Mouse (Mus musculus): ENCODE measurements around the gene Zfp652.
"Not testable (repeated sequence)": the region's sequence is repeated elsewhere in the genome, so short reads cannot be mapped to it uniquely, and the experiment has no call there.

The Zfp652 gene

DNA sequence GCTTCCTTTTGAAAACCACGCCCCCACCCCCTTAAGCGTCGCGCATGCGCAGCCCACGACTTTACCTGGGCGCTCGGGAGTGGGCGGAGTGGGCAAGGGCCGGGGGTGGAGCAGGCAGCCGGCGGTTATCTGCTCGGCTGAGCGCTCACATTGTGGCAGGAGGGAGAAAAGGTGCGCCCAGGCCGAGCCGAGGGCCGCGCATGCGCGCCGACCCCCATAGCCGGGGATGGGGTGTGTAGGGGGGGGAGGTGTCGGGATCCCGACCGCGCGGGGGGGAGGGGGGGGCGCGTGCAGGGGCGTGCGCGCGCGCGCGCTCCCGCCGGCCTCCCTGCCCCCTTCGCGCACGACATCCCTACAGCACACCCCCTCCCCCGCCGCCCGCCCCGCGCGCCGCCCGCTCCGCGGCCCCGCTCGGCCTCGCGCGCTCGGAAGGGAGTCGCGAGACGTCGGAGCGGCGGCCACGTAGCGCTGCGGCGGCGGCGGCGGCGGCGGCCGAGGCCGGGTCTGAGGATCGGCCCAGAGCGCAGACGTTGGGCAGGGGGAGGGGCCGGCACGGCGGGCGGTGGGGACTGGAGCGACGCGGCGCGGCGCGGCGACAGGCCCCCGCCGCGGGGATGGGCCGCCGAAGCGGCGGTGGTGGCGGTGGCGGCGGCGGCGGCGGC, at the start of gene Zfp652:
Zfp652 (plus strand) TSS at position 111 of the 662 bp plus-strand sequence.
- peak; percentile 90 to 95 for DNase-seq (ENCODE audit: low spot score in 2 of 2)

DNA sequence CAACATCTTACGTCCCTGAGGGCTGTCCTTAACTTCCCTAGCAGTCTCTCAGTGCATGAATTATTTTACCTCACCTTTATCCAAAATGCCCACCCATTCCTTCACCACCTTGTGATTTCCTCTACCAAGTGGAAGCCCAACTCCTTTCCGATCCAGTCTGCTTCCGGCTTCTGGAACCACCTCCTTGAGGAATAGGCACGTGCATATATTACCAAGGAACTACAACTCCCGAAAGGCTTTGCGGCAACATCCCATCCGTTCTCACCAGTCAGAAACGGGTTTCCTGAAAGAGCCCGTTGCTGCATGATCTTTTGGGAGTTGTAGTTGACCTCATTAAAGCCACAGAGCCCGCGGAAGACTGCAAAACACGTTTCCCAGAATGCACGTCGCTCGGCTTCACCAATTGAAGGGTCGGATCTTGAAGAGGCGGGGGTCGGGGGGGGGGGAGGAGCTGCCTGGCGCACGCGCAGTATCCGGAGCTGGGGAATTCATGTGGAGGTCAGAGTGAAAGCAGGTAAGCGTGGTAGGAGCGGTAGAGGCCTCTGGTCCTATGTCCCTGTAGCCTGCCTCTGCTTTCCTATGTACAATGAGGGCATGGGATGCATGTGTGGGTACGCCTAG, 45.8 kb upstream of the Zfp652 start, which contains the start of gene Phb:
Phb (plus strand) TSS at position 429 of the 621 bp plus-strand sequence.
- DNase-seq (ENCODE audit: low spot score in 2 of 2): peak; percentile 87 to 91

DNA sequence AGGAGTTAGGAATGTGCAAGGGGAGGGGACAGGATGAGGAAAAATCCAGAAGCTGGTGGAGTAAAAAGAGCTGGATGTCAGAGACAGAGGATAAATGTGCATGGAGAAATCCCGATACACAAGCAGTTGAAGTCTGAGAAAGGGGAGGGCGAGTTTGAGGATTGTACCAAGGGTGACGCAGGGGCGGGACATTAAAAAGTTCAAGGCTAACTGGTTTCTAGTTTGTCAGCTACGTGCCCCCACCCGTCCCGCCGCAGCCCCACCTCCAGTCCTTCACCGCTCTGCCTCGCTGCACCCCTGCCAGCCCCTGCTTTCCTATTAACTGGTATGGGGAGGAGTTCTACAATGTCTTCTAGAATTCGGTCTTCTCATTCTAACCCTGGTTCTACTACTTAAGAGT, 45.3 kb upstream of the Zfp652 start:
- DNase-seq (ENCODE audit: low spot score in 2 of 2): peak in 1 of 2 experiments; percentile 49

DNA sequence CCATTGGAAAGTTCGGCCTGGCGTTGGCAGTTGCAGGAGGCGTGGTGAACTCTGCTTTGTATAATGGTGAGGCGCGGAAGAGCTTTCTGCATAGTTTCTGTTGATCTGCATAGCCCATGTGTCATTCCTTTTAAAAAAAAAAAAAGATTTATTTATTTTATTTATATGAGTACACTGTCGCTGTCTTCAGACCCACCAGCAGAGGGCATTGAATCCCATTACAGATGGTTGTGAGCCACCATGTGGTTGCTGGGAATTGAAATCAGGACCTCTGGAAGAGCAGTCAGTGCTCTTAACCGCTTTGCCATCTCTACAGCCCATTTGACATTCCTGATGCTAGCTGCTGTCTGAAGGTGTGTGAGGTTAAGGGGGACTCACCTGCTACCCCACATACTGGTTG, 44.4 kb upstream of the Zfp652 start:
- DNase-seq (ENCODE audit: low spot score in 2 of 2): not testable (repeated sequence)

DNA sequence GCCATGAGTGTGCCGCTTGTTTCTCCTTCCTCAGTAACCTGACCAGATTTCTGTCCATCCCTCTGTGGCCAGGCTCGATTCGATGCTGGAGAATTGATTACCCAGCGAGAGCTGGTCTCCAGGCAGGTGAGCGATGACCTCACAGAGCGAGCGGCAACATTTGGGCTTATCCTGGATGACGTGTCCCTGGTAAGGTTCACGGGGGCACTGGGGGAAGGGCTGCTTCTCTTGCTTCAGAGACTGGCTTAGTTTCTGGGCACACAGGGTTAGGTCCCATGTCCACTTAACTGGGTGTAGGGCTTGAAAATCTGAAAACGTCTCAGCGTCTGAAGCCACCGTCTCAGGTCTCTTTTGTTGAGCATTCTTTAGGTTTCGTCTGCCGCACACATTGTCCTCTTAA, 37.0 kb upstream of the Zfp652 start:
- no peak for DNase-seq (ENCODE audit: low spot score in 2 of 2)

DNA sequence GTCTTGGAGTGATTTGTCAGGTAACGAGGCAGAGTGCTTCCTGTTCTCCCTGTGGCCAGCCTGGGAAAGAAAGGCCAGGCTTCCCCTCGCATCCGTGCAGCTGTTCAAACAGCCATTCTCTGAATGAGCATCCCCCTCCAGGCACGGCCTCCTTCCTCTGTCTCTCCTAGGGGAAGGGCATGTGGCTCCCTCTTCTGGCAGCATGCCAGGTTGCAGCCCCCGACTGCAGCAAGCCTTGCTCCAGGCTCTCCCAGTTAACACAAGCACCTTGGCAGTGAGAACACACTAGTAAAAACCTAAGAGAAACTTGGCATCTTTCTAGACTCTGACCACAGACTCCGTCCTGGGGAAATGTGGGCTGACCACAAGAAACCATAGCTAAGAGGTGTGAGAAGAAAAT, 36.2 kb upstream of the Zfp652 start:
- peak; percentile 75 to 89 for DNase-seq (ENCODE audit: low spot score in 2 of 2)

DNA sequence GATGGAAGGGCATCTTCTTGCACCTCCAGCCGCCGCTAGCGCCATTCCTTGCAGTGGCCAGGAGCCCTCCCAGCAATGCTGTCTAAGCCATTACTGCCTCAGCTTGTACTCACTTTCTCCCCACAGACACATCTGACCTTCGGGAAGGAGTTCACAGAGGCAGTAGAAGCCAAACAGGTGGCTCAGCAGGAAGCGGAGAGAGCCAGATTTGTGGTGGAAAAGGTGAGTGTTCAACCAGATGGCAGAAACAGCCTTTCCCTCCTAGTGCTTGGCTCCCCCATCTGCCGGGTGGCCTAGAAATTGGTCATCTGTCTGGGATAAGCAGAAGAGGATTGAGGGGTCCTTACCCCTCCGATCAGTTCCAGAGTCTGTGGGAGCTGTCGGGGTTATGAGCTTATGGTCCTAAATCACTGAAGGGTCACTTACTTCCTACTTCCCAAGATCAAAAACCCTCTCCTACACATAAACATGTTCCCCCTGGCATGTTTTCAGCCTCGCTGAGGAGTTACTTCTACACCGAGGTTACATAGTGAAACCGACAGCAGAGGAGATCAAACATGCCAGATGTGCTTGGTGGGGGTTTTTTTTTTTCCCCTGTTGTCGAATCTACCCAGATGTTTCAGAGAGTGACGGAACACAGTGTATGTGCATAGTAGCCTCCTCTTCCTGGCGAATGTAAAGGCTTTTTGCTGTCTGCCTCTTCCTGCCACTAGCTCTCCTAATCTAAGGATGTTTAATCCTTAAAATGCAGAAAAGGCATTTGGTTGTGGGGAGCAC, 34.4 kb upstream of the Zfp652 start:
- no peak for DNase-seq (ENCODE audit: low spot score in 2 of 2)

DNA sequence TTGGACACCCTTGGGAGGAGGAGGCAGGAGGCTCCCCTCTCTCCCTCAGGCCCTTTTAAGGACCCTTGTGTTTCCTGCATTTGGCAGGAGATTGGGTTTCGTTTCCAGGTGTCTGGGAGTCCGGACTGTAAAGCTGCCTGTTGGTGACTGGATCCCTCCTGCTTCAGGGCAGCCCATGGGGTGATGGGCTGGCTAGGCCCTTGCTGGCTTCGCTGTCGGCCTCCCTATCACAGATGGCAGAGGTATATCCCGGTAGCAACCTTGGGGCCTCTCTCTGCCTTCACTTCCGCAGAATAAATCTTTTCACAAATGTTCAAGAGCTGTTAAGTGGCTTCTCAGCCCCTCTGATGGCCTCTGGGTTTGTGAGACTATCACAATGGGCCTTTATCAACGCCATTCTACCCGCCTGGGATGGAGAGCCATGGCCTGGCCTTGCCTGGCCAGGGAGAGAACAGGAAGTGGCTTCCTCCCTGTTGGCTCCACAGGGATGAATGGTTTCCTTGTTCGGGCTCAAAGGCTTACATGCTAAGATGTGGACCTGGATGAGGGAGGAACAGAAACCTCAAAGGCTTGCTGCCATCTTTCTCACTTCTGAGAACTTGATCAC, 30.4 kb upstream of the Zfp652 start:
- no peak for DNase-seq (ENCODE audit: low spot score in 2 of 2)

DNA sequence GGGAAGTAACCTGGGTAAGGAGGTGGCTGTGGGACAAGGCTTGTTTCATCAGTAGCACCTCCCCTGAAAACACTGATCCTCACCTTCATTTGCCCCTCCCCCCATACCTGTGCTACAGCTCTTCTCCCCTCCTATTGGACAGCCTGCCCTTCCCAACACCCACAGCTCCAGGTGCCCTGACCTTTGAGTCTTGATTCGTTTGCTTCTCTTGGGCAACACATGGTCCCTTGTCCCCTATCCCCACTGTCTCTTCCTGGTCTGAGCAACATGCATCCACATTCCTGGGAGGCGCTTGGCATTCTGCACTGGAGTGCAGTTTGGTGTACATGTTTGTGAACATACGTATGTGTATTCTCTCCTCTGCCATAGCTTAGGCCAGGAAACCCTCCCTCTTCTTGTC, 29.5 kb upstream of the Zfp652 start:
- DNase-seq (ENCODE audit: low spot score in 2 of 2): no peak

DNA sequence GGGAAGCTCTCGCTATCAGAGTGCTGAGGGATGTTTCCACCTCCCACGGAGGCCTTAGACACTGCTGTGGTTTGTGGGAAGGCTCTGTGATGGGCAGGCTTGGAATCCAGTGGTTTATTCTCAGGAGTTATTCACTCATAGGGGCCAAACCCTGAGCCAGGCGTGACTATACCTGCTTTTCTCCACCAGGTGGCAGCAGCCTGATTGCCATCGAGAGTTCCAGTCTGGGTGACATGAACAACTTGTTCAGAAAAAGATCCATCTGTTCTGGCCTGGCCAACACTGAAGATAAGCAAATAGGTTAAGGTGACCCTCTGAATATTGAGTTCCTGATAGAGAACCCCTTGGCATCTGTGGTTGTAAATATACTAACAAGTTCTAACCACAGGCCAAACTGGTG, 26.4 kb upstream of the Zfp652 start:
- DNase-seq (ENCODE audit: low spot score in 2 of 2): peak; percentile 75 to 89

DNA sequence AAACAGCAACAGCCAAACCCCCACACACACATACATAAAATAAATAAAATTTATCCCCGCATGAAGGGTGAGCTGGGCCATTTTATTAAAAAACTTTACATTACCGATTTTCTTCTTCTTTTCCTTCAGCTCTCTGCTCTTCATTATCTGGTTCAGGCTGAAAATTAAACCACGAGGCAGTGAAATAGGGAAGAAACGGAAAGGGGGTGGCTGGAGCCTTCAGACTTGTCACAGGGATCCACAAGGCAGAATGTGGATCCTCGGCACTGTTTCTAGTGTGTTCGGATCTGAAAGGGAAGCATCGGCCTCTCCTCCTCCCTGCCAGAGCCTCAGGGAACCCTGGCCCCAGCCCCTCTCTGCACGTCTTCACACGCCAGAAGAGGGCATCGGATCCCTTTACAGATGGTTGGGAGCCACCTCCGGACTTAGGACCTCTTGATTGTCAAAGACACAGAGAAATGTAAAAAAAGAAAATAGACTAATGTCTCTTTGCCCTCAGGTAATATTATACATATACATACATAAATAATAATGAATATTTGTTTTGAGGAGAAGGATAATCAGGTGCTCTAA, 25.3 kb upstream of the Zfp652 start:
- DNase-seq (ENCODE audit: low spot score in 2 of 2): peak in 1 of 2 experiments; percentile 33

DNA sequence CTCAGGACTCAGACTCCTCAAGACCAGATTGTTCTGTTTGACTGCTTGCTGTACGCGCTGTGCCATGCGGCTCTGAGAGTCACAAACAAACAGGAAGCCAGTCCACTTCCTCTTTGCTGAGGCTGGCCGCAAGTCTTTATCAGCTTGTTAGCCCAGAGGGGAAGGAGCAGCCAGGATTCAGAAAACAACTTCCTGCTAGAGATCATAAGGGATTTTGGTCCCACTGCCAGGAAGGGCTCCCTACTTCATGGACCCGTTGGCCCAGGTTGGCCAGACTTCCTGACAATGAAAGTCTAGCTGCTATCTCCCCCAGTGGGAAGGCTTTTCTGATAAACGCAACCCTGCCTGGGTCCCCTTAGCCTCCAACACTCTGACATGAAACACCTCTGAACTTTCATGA, 24.0 kb upstream of the Zfp652 start:
- DNase-seq (ENCODE audit: low spot score in 2 of 2): peak; percentile 57 to 82

DNA sequence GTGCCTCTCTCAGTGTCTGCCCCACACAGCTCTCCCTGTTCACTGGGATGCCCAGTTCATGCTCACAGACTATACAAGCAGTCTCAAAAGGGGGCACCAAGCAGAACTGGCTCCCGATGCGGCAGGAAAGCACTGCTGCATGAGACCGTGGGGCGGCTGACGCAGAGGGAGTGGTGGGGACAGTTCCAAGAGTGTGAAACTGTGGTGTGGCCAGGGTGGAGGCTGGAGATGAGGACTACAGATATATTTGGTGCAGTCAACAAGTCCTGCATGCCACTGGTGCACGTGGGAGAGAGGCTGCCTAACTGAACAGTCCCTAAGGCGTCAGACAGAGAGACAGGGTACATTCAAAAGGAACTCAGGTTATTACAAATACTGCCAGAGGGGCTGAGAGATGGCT, 23.5 kb upstream of the Zfp652 start:
- peak in 1 of 2 experiments; percentile 65 for DNase-seq (ENCODE audit: low spot score in 2 of 2)

DNA sequence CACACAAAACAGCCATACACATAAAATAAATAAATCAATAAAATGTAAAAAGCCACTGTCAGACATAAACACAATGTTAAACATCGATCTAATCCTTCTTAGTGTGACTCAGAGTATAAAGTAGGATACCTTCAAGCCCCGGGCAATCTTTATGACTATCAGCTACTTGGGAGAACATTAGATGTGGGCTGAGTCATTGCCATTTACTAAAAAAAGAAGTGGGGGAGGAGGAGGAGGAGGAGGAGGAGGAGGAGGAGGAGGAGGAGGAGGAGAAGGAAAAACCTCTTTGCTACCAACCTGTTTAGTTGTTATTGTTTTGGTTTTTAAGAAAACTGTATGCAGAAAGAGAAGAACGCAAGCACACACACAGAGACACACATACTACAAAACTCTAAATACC, 22.9 kb upstream of the Zfp652 start:
- no peak for DNase-seq (ENCODE audit: low spot score in 2 of 2)

DNA sequence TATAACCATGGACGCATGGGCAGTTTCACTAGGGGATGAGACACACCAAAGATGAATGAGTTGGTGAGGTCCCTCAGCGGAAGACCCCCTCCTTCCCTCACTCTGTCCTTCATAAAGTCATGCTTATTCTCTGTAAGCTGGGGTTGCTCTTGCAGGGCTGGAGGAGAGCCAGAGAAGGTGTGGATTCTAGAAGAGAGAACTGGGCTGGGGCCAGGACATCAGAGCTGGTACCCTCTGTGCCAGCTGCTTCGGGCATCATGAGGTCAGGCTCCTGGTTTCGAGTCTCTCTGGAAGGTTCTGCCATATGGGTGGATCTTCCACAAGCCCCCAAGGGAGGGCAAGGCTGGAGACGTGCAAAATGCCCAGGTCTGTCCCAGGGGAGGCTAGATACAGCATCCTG, 13.9 kb upstream of the Zfp652 start:
- no peak for DNase-seq (ENCODE audit: low spot score in 2 of 2)

DNA sequence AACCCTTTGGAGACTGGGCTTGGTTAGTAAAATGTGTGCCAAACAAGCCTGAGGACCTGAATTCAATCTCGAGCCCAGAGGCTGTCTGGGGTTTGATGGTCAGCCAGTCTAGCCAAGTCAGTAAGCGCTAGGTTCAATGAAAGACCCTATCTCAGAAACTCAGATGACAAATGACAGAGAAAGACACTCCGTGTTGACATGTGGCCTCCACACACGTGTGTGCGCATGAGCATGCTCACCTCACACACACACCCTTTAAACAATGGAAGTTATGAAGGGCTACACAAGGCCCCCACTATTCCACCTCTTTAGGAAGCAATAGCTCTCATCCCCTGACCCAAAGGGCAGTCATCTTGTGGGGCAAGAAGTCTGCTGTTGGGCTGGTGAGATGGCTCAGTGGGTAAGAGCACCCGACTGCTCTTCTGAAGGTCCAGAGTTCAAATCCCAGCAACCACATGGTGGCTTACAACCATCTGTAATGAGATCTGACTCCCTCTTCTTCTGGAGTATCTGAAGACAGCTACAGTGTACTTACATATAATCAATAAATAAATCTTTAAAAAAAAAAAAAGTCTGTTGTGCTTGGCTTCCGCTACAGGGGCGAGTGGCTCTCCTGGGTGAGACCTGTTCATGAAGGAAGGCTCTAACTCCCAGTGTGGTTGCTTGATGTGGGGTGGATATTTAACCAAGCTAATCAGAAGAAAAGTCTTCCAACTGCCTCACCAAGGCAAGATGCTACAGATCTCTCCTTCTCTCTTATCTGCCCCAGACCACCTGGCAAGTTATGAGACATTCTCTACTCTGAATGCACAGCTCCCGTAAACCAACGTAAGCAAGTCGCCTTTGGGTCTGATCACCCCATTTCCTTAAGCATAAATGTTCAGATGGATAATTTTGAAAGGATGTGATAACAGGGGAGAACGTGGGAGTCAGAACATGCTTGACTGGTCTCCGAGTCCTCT, 11.4 kb upstream of the Zfp652 start:
- no peak for DNase-seq (ENCODE audit: low spot score in 2 of 2)

DNA sequence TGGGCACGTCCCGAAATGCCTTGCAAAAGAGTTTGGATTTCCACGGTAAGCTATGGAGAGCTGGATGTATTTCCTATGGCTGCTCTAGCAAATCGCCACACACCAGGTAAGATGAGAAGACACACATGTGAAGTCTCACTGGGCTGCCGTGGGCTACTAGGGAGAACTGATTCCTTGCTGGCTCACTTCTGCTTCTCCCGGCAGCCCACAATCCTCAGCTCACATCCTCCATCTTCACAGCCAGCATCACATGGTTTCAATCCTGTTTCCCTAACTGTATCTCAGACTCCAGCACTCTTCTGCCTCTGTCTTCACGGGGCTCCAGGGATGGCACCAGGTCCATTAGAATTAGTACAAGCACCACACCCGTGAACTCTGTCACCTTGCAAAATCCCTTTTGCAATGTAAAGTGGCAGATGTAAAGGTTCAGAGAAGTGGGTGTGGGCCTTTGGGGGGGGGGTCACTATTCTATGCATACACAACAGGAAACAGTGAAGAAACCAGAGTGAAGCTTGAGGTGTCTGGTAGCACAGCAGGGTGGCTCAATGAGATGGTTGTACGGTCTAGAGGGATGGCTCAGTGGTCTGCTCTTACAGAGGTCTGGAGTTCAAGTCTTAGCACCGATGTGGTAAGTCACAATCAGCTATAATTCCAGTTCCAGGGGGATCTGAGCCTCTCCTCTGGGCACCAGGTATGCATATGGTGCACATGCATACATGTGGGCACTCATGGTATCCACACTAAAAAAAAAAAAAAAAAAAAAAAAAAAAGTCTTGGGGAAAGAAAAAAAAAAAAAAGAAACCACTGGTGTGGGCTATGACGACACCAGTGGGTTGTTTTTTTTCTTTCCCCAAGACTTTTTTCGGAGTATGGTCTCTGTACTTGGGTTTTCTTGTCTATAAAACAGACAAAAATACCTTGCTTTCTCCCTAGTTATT, 8.2 kb upstream of the Zfp652 start:
- peak in 1 of 2 experiments; percentile 58 for DNase-seq (ENCODE audit: low spot score in 2 of 2)

DNA sequence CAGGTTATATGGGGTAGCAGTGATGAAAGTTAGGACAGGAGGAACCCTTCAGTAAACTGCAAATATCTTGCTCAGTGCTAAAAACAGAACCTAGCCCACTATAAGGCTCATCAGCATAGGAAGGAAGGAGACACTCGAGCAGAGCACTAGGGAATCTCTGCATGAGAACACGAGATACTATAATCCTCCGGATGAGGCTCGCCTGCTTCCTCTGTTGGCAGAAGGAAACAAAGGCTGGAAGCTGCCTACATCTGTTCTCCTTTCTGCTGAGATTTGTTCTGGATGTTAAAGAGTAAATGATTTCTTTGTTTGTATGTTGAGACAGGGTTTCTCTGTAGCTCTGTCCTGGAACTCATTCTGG, 7.5 kb upstream of the Zfp652 start:
- no peak for DNase-seq (ENCODE audit: low spot score in 2 of 2)

DNA sequence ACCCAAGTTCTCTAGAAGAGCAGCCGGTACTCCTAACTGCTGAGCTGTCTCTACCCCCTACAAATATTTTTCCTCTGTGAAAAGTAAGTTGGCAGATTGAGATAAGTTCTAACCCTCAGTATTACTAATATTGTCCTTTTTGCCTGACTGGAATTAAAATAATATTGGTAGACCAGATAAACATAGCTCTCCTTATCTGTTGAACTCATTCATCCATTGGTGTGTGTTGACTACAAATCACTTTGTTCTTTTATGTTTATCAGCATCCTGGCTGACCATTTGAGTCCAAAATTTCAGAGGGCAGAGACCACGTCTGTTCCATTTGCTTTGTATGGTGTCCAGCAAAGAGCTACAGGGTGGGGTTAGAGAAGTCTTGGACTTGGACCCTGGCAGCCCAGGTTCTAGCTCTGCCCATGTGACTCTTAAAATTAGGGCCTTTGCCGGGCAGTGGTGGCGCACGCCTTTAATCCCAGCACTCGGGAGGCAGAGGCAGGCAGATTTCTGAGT, 2.9 kb upstream of the Zfp652 start:
- no peak for DNase-seq (ENCODE audit: low spot score in 2 of 2)

DNA sequence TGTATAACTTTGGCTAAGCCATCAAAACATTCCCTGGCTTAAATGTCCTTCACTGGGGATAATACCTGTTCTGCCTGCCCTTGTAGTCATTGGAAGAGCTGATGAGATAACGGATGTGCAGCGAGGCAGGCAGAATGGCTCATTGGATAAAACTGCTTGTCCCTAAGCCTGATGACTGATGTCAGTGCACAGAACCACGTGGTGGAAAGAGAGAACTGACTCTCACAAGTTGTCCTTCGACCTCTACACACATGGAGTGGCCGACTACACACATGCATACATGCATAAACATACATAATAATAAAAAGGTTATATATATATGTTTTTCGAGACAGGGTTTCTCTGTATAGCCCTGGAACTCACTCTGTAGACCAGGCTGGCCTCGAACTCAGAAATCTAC, 2.0 kb upstream of the Zfp652 start:
- no peak for DNase-seq (ENCODE audit: low spot score in 2 of 2)
